Mouse (Mus musculus) midbrain, postnatal 0 days (tissue): ENCODE results near the gene Naa15. TPM values are rescaled to one million over a fixed set of nuclear protein-coding genes. Genes with fewer than 3 reads are reported as not detected.

Source experiments
- ATAC-seq: fragments of 200-750 bp; cut with Nextera tagmentation; 2 replicates; pipeline ENCODE4 v1.8.0; 2017; ENCODE audit warnings: moderate number of reproducible peaks, mild to moderate bottlenecking, moderate TSS enrichment, moderate library complexity; ENCODE audit not compliant: low FRiP score
- DNase-seq: peaks from one replicate; pipeline ENCODE4 v3.0.0-alpha.2; 2015; ENCODE audit warnings: low spot score
- H3K27ac ChIP-seq: fragments of 300-500 bp; sonication (generic); 2 replicates; pipeline ENCODE4 v1.5.1; 2014; ENCODE audit warnings: low read depth, mild to moderate bottlenecking, low read length, mixed read lengths
- H3K27me3 ChIP-seq: fragments of 300-500 bp; sonication (generic); 2 replicates; pipeline ENCODE4 v1.6.1; 2014; ENCODE audit warnings: low read length, control low read depth, mixed read lengths; ENCODE audit not compliant: insufficient read depth
- H3K36me3 ChIP-seq: fragments of 300-500 bp; sonication (generic); 2 replicates; pipeline ENCODE4 v1.6.1; 2014; ENCODE audit warnings: low read length, control low read depth, mixed read lengths; ENCODE audit not compliant: insufficient read depth
- H3K4me1 ChIP-seq: fragments of 300-500 bp; sonication (generic); 2 replicates; pipeline ENCODE4 v1.6.1; 2014; ENCODE audit warnings: mild to moderate bottlenecking, control low read depth, antibody characterized with exemption, low read length, mixed read lengths; ENCODE audit not compliant: insufficient read depth
- H3K4me2 ChIP-seq: fragments of 300-500 bp; sonication (generic); 2 replicates; pipeline ENCODE4 v1.6.1; 2014; ENCODE audit warnings: low read depth, mild to moderate bottlenecking, low read length, mixed read lengths; ENCODE audit not compliant: poor library complexity, severe bottlenecking
- H3K4me3 ChIP-seq: fragments of 300-500 bp; sonication (generic); 2 replicates; pipeline ENCODE4 v1.5.1; 2014; ENCODE audit warnings: low read depth, mild to moderate bottlenecking, low read length, moderate library complexity
- H3K9ac ChIP-seq: fragments of 300-500 bp; sonication (generic); replicated peaks from 2 replicates; pipeline ENCODE4 v1.6.1; 2014; ENCODE audit warnings: mild to moderate bottlenecking, low read length, moderate library complexity, mixed read lengths; ENCODE audit not compliant: poor library complexity, severe bottlenecking
- H3K9me3 ChIP-seq: fragments of 300-500 bp; sonication (generic); 2 replicates; pipeline ENCODE4 v1.6.1; 2016; ENCODE audit warnings: low read length, control low read depth
- CTCF ChIP-seq: IDR thresholded peaks from 2 replicates; pipeline ENCODE4 v1.5.1; 2016; ENCODE audit warnings: antibody characterized with exemption, mild to moderate bottlenecking
- WGBS: fragments of 180-500 bp; shearing (Covaris S2); extraction: QIAGEN DNeasy Blood & Tissue Kit; methylation state at CpG from one replicate; pipeline ENCODE4 v1.1.7; 2014; 5-methylcytosine and 5-hydroxymethylcytosine counted together
- polyA plus RNA-seq: library from polyadenylated mRNA; unstranded; fragments of >200 nt; fragmentation: Nextera tagmentation; extraction: Ambion mirVana; gene quantifications from 2 replicates; pipeline ENCODE4 v1.2.1, GENCODE M21; 2015
- total RNA-seq: library from RNA; depleted of rRNA; stranded (reverse); fragments of >200 nt; gene quantifications from 2 replicates; pipeline ENCODE4 v1.2.3, GENCODE M21; 2014; rRNA removed

The Naa15 gene
- total and polyA plus RNA-seq, 2 experiments from 2014 or later: 19.5 to 29.7 TPM

GRCm38 (mm10) chr3:51517878-51518762 is 103.2 kb downstream of the Naa15 start:
- Histone ChIP-seq H3K27me3 (no peaks in the 10 kb centered on the region), H3K4me3 (no peak overlapping the region), H3K4me2 (no peak overlapping the region), H3K4me1 (no peaks in the 10 kb centered on the region), H3K9ac (no peak overlapping the region), H3K9me3 (no peaks in the 10 kb centered on the region), H3K27ac (no peak overlapping the region), H3K36me3 (peaks cover 34% of the 10 kb centered on the region)
- 75% methylated on average over 12 of the region's 12 CpGs for WGBS
- no peak for DNase-seq
- no peak for ATAC-seq
- TF ChIP-seq CTCF: no peak

GRCm38 (mm10) chr3:51518763-51519121 is 103.8 kb downstream of the Naa15 start:
- 67% methylated on average over 8 of the region's 8 CpGs for WGBS
- DNase-seq (no peak), ATAC-seq (no peak)
- Histone ChIP-seq H3K36me3 (peaks cover 40% of the 10 kb centered on the region), H3K4me3 (no peak overlapping the region), H3K9me3 (no peaks in the 10 kb centered on the region), H3K4me1 (no peaks in the 10 kb centered on the region), H3K9ac (no peak overlapping the region), H3K27me3 (no peaks in the 10 kb centered on the region), H3K4me2 (no peak overlapping the region), H3K27ac (no peak overlapping the region)
- TF ChIP-seq CTCF: no peak

DNA sequence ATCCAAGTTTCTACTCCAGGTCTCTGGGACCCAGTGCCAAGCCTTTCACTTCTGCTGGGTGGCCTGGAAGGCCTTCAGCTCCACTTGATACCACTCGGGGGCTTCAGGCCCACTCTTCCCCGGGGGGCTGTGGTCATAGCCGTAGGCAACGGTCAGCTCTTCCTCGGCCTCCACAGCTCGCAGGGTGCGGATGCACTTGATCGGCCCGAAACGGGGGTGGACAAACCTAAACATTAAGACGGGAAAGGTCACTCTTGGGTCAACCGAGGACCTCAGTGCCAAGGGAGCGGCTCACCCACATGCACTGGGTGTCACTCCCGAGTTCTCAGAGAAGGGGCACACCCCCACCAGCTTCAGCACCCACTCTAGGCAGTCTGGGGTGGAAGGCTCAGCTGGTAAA is 106.3 kb downstream of the Naa15 start:
- H3K27me3 ChIP-seq: no peaks in the 10 kb centered on the region
- ATAC-seq: no peak
- H3K9me3 ChIP-seq: no peaks in the 10 kb centered on the region
- H3K4me2 ChIP-seq: no peak overlapping the region
- TF ChIP-seq CTCF: no peak
- H3K4me3 ChIP-seq: no peak overlapping the region
- peaks cover 50% of the 10 kb centered on the region for H3K36me3 ChIP-seq
- no peaks in the 10 kb centered on the region for H3K4me1 ChIP-seq
- WGBS: 92% methylated on average over 14 of the region's 14 CpGs
- no peak for DNase-seq
- H3K27ac ChIP-seq: no peak overlapping the region
- no peak overlapping the region for H3K9ac ChIP-seq

DNA sequence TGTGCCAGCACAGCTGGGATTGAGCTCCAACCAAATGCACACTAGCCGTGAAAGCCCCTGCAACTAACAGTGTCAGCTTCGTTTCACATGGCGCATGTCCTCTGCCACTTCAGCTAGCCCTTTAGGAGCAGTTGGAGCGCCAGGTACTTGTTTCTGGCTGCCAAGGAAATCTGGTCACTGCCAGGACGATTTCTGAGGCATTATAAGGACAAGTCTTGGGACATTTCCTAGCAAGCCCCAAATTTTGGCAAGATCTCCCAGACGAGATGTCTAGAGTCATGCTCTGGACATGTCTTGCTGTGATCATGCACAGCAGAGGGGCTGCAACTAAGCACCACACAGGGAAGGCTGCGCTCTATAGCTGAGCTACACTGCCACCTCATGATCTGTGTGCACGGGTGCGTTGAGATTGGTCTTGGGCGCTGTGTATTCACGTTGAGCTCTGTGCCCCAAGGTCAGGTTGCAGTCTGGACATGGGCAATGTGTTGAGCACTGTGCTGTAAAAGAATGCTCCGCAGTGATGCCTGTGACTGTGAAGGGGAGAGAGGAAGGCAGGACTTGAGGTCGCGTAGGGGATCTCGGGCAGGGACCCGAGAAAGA is 110.3 kb downstream of the Naa15 start:
- H3K27me3 ChIP-seq: no peaks in the 10 kb centered on the region
- H3K27ac ChIP-seq: no peak overlapping the region
- peaks cover 68% of the 10 kb centered on the region for H3K36me3 ChIP-seq
- no peak overlapping the region for H3K4me2 ChIP-seq
- ATAC-seq (no peak), DNase-seq (no peak)
- no peak overlapping the region for H3K4me3 ChIP-seq
- H3K9me3 ChIP-seq: no peaks in the 10 kb centered on the region
- no peaks in the 10 kb centered on the region for H3K4me1 ChIP-seq
- H3K9ac ChIP-seq: no peak overlapping the region
- 90% methylated on average over 16 of the region's 16 CpGs for WGBS
- no peak for TF ChIP-seq CTCF

Other genes with a start within 250 kb of the Naa15 start
- 50.0 and 51.7 TPM in 2 replicates for gene Noct, start 190.7 kb upstream of the Naa15 start, total RNA-seq
- 36.1 and 36.7 TPM in 2 replicates for gene Noct, start 190.7 kb upstream of the Naa15 start, polyA plus RNA-seq
- 38.7 and 45.6 TPM in 2 replicates for gene Elf2, start 74.5 kb upstream of the Naa15 start, total RNA-seq
- 22.2 and 26.1 TPM in 2 replicates for gene Elf2, start 74.5 kb upstream of the Naa15 start, polyA plus RNA-seq
- 0.49 TPM in 1 of 2 replicates, not detected in the other for gene Mgarp, start 18.4 kb upstream of the Naa15 start, total RNA-seq
- 0.40 and 0.49 TPM in 2 replicates for gene Mgarp, start 18.4 kb upstream of the Naa15 start, polyA plus RNA-seq
- 31.5 and 36.4 TPM in 2 replicates for gene Ndufc1, start 6.2 kb upstream of the Naa15 start, total RNA-seq
- gene Ndufc1, start 6.2 kb upstream of the Naa15 start, polyA plus RNA-seq: 961 and 994 TPM in 2 replicates
- gene Rab33b, start 68.8 kb downstream of the Naa15 start, total RNA-seq: 24.2 and 28.6 TPM in 2 replicates
- gene Rab33b, start 68.8 kb downstream of the Naa15 start, polyA plus RNA-seq: 29.5 and 30.9 TPM in 2 replicates
- 11.7 and 16.1 TPM in 2 replicates for gene Setd7, start 145.7 kb downstream of the Naa15 start, total RNA-seq
- gene Setd7, start 145.7 kb downstream of the Naa15 start, polyA plus RNA-seq: 1.1 and 2.7 TPM in 2 replicates
- 0.16 TPM in 1 of 2 replicates, not detected in the other for gene Mgst2, start 245.2 kb downstream of the Naa15 start, total RNA-seq
- 0.58 and 1.3 TPM in 2 replicates for gene Mgst2, start 245.2 kb downstream of the Naa15 start, polyA plus RNA-seq